Mouse (Mus musculus) kidney, postnatal 4 days (tissue): ENCODE data around the gene Pfkl.
"Not testable (repeated sequence)": the region's sequence is repeated elsewhere in the genome, so short reads cannot be mapped to it uniquely, and the experiment has no call there.

ENCODE experiments used
- DNase-seq, 2 experiments: peaks; one replicate each; pipeline ENCODE4 v3.0.0; 2021; ENCODE audit warnings: mixed read lengths in 2 of 2

The Pfkl gene

DNA sequence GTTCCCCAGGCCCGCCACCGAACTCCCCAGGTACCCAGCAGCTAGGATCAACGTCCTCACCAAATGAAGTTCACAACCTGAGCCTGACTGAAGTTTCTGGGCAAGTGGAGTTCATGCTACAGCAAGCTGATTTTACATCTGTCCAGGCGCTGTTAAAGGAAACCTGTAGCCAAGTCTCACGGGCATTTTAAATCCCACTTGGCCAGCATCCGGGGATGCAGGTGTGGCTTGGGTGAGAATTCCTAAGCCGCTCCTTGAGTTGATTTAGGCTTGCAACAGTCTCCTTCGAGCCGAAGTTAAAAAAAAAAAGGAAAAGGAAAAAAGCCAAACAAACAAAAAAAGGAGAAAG is at the start of gene Pfkl:
Gene Pfkl (minus strand): TSS at position 139 of the 349 bp plus-strand sequence.
- no peak for DNase-seq

DNA sequence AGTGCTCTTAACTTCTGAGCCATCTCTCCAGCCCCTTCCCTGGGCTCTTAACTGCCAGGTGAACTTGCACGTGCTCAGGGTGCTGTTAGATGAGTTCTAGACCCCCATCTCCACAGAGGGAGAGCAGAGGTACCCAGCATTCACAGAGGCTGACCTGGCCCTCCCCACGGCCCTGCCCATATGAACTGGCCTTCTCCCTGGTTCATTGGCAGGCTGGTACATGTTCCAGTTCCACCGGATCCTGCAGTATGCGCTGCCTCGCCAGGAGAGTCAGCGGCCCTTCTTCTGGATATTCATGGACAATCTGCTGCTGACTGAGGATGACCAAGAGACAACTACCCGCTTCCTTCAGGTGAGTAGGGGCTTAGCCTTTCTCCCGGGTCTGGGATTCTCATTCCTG is 47.2 kb upstream of the Pfkl start:
- DNase-seq: no peak

DNA sequence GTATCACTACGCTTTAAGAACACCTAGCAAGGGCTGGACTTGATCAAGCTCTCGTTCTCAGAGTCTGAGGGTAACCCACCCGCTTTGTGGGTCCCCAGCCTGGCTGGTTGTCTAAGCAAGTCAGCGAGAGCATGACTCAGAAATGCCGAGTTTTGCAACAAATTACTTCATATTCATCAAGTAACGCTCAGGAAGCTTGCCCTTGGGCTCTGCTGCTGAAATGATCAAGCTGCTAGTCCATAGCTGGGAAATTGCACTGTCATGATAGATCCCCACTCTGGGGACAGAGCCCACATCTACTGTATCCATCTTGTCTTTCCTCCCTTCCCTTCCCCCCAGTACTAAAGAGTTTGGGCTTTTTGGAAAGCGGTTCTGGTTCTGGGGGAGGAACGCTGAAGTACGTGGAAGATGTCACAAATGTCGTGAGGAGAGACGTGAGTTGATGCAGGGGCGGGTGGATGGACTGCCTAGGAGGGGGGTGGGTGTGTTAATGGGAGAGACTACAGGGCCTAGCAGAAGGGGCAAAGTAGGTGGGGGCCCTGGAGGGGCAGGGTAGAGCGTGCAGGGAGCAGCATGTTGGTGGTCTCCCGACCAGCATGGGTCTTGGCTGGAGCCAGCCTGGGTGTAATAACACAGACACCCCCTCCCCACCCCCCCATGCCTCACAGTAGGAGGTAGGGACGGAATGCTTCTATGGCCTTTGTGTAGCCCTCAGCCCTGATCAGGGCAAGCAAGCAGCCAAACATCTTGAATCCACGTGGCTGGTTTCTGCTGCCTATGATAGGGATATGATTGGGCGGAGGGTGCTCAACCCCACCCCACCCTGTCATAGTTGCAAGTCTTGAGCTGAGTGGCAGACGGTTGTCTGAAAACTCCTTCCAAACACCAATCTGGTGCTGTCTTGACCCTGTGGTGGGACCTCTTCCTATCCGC is 45.0 kb upstream of the Pfkl start:
- peak; percentile 18 to 43 for DNase-seq

DNA sequence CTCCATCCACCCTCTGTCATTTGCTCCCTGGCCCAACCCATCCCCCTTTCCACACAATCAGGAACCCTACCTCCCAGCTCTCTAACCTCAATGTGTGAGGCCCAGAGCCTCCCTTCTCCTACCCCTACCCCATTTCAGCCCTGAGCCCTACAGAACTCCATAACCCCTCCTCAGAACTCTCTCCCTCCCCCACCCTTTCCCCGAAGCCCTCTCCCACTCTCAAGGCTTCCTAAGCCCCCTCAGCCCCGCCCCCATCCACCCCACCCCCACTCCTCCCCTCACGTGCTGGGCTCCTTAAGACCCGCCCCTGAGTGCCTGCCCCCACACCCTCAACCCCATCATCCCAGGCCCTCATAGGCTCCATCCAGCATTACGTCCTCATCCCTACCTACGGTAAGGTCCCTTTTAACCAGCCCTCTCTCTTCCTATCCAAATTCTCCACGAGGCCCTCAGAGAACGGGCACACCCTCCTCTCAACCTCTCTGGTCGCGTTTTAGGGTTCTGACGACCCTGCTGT is 39.7 kb upstream of the Pfkl start:
- DNase-seq: no peak

DNA sequence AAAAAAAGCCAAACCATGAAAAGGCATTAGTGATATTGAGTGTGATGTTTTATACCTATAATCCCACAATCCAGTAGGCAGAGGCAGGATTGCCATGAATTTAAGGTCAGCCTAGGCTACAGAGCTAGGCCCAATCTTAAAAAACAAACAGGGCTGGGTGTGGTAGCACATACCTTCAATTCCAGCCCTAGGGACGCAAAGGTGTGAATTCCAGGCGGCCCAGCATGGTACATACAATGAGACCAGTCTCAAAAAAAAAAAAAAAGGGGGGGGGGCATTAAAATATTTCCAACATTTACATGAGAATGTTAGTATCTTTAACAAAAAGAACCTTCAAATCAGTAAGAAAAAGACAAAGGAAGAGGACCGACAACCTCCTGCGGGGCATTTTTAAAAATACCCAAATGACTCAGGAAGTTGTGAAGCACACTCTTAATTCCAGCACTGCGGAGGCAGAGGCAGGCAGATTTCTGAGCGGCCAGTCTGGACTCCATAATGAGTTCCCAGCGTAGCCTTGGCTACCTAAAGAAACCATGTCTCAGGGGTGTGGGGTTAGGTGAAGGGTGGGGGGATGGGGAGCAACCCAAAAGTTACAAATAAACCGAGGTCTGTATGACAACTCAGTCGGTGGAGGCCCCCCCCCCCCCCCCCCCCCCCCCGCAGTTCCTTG is 38.3 kb upstream of the Pfkl start:
- no peak for DNase-seq

DNA sequence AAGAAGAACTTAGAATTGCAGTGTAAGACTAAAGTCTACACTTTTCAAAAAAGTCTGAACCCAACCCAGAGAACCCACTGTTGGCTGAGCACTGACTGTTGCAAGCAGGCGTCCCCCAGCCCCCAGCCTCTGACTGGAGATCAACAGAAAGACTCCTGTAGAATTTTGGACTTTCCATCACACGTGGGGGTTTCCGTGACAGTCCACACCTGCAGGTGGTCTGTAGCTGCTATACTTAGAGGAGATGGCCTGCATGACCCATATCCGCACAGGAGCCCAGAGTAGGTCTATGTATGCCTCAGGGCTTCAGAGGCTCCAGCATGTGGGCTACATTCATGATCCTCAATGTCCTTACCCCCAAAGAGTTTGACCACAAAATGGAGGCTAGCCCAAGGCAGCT is 36.5 kb upstream of the Pfkl start:
- no peak for DNase-seq

DNA sequence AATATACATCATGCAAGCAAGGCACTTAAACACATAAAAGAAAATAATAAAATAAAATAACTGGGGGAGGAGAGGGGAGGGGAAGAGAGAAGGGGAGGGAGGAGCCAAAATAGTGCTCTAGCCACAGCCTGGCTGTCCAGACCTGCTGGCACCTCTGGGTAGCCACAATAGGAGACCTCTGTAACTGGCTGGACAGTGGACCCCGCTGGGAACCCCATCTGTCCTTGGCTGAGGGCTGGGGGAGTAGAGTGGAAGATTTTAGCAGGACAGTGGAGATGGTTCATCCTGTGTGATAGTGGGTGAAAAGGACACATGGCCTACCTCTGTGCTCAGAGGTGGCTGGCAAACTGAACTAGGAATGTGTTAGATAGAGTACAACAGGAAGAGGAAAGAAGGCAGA is 34.6 kb upstream of the Pfkl start:
- DNase-seq: no peak

DNA sequence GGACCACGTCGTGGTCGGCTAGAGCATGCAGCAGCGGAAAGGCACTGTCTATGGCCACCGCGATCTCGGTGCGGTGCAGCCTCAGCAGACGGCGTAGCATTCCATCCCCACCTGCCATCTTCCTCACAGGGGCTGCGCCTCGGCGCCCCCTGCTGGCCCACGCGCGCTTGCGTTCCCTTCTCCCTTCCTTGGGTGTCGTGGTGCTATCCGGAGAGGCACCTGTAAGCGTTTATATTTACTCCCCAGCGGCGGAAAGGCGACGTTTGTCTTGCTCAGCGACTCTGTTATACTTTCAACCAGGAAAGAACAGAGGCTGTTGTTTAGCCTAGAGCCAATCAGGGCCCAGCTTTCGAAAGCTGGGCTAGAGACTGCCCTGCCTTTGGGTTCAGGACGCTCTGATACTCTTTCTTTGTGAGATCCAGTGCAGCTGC is 33.5 kb upstream of the Pfkl start, which contains the start of gene Aire:
Gene Aire (minus strand): TSS at position 205 of the 431 bp plus-strand sequence.
- DNase-seq: peak; percentile 70 to 79

DNA sequence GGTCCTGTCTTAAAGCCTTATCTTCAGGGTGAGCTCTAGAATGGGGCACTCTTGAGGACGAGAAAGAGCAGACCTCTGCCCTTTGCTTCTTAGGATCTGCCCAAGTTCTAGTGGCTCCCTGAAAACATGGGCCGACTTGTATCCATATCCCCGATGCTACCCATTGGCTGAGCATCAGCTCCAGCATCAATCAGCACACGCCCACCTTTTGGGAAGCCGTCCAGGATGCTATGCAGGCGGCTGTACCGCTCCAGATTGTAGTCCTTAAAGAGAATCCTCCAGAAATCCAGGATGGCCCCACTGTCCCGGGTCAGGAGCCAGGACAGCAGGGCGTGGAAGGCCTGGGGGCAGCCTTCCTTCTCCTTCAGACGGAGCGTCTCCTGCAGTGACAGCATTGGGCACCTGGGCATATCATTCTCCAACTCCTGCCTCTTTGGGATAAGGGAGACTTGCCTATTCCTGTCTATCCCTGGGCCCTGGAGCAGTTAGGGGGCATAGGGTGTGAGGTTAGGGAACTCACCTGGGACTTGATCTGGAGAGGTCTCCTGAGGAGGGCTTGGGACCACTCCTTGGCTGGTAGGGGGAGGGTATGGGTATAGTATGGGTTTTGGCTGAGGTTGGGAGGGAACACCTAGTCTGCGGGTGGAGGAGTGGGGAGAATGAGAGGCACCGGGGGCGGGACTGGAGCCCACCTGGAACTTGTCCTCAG is 33.0 kb upstream of the Pfkl start:
- no peak for DNase-seq

DNA sequence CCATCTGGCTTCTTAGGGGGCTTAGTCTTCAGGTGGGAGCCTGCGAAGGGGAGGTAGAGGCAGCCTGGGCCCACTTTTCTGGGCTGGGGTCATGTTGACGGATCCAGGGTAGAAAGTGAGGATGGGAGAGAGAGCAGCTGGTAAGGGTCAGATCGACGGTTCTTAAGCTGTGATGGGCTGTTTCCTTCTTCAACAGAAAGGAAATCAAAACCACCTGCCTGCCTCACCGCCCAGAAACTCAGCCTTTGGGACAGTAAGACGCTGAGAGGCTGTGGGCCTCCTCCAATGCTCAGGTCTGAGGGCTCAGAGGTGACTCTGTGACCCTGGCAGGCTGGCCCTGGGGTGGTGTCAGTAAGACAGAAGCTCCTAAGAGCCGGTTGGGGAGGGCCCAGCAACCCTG is 32.2 kb upstream of the Pfkl start:
- DNase-seq: no peak

DNA sequence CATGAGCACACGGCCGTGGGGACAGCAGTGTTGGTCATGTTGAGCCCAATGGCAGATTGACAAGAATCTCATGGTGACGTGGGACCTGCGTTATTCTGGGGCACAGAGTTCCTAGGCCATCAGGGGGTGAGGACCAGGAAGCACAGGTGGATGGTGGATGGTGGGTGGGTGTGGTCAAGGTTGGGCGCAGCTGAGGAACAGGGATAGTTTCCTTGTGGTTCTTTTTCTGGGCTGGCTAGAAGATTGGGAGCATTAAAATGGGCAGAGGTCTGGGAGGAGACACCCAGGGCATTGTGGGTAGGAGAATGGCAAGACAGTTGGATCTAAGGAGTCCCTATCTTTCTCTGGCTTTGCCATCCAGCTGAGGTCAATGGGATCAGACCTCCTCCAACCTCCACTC is 31.8 kb upstream of the Pfkl start, which contains the start of gene Dnmt3l:
Gene Dnmt3l (plus strand): TSS at position 301 of the 400 bp plus-strand sequence.
- no peak for DNase-seq

DNA sequence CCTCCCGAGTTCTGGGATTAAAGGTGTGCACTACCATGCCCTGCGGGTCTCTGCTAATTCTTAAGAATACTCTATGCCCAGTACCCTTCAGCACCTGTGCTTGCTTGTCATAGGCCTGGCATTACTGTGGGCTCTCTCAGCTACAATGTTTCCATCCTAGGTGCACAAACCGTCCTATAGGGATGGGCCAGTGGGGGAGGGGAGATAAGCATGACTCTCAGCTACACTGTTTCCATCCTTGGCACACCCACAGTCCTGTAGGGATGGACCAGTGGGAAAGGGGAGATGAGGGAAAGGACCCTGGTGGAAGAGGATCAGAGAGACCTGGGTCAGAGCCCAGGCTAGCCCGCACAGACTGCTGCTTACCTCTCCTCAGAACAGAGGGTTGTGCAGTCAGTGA is 27.3 kb upstream of the Pfkl start:
- no peak for DNase-seq

DNA sequence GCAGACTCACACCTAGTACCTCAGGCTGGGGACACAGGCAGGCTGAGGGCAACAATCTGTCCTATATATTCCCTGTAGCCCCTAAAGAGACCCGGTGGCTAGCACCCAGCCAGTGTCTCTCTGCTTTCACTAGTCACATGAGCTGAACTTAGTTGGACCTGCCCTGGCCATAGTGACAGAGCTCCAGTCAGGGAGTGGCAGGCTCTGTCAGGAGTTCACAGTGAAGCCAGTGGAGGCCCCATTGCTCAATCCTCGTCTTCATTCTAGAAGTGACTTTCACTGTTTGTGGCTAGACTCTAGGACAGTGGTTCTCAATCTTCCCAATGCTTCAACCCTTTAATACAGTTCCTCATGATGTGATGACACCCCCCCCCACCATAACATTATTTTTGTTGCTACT is 22.1 kb upstream of the Pfkl start:
- DNase-seq: no peak

DNA sequence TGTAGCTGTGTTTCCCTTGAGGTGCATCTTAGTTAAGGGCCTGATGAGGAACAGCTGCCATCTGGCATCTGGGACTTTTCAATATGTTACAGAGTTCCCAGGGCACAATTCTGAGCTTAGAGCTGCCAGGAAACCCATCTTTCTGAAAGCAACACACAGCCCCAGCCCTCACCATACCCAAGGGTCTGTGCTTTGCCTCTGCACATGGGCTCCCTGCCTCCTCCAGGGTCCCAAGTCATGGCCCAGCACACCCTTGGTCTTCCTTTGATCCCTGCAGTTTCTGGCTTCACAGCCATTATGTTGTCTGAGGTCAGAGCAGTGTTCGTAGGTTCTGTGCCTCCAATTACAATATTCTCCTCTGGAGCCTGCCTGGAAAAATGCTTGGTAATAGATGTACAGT is 19.2 kb upstream of the Pfkl start:
- DNase-seq: no peak

DNA sequence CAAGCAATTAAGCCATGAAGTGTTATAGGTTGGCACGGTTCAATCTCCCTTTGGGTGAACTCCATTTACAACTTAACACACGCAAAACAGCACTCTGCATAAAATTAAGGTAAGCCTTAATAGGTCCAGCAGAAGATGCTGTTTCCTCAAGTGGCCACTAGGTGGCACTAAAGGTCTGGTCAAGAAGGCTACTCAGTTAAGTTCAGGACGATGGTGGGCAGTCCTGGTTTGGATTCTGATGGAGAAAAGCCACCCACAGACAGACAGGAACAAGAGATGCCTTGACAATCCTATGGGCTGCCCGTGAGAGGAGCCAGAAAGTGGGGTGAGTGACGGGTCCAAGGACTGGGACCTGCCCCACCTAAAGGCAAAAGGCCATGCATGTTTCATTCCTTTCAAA is 18.2 kb upstream of the Pfkl start:
- DNase-seq: peak; percentile 84 to 86

DNA sequence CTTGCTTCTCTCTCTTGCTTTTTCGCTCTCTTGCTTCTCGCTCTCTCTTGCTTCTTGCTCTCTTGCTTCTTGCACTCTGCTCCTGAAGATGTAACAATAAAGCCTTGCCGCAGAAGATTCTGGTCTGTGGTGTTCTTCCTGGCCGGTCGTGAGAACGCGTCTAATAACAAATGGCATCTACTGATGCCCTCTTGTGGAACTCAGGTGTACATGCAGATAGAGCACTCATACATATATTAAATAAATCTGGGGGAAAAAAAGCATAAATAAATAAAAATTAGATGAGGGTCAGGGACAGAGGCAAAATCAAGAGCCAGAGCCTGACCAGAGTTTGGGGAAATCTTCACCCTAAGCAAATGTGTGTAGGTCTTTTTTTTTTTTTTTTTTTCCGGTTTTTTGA is 15.6 kb upstream of the Pfkl start:
- not testable (repeated sequence) for DNase-seq

DNA sequence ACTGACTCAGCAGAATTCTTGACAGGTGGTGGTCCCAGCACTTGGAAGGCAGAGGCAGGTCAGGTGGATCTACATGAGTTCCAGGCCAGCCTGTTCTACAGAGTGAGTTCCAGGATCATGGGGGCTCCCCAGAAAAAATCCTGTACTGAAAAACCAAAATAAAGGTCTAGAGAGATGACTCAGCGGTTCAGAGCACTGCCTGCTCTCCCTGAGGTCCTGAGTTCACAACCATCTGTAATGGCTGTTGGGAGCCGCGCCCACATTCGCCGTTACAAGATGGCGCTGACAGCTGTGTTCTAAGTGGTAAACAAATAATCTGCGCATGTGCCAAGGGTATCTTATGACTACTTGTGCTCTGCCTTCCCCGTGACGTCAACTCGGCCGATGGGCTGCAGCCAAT is 10.1 kb upstream of the Pfkl start:
- not testable (repeated sequence) for DNase-seq

DNA sequence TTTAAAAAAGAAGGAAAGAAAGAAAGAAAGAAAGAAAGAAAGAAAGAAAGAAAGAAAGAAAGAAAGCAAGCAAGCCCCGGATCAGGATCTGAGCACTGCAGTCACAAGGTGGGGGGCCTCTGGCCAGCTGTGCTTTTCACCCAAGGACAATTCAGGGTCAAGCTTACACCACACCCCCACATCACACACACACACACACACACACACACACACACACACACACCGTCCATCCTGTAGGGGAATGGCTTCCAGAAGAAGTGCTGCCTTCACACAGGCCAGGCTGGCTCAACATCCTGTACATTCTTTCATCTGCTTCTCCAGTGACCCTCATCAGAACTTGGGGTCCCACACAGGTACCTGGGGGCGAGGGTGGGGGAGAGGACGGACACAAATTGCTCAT is 9.4 kb upstream of the Pfkl start:
- peak in 1 of 2 experiments; percentile 9 for DNase-seq

DNA sequence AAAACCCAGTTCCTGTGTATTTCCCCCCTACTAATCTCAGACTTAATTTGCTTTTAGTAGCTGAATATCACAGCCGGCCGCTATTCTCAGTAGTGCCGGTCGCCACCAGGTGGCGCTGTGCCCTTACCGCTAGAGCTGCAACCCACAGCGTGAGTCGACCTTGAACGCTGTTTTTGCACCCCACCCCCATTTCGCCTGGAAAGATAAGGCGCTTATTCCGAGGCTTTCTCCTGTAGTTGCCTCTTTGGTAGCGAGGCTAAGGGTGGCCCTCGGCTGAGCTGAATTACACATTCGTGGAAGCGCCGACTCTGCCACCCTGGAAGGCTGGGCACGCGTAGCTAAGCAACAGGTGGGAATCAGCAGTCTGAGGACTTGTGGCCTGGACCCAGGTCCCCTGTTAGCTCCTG is 8.9 kb upstream of the Pfkl start:
- DNase-seq: peak; percentile 91 to 92

DNA sequence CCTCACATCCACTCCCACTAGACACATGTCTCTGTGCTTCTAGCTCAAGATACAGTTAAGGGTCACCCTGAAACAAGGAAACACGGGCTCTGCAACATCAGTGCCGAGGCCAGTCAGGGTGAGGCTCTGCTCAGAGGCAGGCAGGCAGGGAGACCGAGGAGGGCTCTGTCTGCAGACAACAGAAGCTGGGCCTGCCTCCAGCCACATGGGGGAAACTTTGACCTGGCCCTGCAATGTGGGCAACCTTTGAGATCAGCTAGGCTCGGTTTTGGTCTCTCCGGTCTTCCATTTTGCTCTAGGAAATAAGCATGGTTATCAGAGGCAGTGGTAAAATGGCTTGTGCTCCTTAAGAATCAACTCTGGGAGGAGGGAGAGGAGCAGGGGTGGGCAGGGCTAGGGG is 6.5 kb upstream of the Pfkl start:
- DNase-seq: peak in 1 of 2 experiments; percentile 12

DNA sequence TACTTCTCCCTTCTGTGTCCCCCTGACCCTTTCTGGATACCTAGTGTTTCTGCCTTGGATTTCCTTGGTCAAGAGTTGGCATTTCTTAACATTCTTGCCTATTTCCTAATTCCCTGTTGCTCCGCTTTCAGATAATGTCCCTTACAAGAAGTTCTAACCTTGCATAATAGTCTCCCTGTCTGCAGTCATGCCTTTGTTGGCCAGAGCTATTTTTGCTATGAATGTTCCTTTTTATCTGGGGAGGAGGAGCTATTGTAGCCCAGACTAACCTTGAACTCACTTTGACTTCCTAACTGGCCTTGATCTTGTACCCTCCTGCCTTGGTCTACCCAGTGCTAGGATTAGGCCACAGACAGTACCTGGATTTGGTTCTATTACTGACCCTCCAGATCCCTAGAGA is 5.6 kb upstream of the Pfkl start:
- no peak for DNase-seq

DNA sequence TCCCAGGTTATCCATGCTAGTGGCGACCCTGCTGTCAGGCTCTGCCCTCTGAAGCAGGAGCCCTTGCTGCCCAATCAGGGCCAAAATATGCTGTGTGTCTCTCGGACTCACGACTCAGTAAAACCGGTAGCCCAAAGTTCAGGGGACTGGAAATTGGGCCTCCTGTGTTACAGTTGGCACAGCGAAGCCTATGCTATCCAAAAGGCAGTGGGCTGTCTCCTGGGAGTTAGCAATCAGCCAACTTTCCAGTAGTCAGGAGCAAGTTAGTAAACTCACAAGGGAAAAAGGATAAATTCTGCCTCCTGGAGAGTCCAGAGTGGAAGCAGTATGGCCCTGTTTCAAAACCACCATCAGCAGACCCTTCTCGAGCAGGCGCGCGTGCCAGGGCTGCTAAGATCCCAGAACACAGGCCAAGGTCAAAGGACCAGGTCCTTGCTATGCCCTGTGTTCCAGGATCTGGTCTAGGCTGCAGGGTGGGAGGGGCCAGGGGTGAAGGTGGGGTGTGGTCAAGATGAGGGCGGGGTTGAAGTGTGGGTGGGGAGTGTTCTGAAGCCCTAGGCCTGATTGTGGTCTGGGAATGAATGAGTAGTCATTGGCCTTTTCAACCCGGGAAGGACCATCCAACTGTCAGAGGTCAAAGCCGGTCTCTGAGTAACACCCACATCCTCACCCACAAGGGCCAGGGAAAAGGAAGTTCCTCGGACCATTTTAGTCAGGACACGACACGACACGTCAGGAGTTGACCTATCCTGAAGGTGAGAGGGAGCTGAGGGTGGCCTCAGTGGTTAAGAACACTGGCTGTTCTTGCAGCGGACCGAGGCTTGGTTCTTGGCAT is 3.0 kb upstream of the Pfkl start:
- DNase-seq: no peak
